Mouse (Mus musculus) layer of hippocampus, postnatal 10 days (tissue): ENCODE results near the gene Vps36. TPM values are rescaled to one million over a fixed set of nuclear protein-coding genes. Genes with fewer than 3 reads are reported as not detected.

ENCODE experiments used
- DNase-seq, 2 experiments: peaks; one replicate each; pipeline ENCODE4 v3.0.0; 2021; ENCODE audit warnings: low spot score in 2 of 2
- total RNA-seq, 2 experiments: library from RNA; stranded (reverse); gene quantifications; 2 replicates each; pipeline ENCODE4 v1.2.3; 2021

The Vps36 gene
- total RNA-seq, 2 experiments from 2014 or later: 36.1 to 36.8 TPM

- DNase-seq: no peak
These were observed 14.9 kb downstream of the Vps36 start for GRCm38 (mm10) chr8:22207535-22207934.

GRCm38 (mm10) chr8:22209012-22209411 lies 16.4 kb downstream of the Vps36 start:
- DNase-seq: no peak

- DNase-seq: no peak
These were observed 22.2 kb downstream of the Vps36 start for GRCm38 (mm10) chr8:22214826-22215225.

- no peak for DNase-seq
These were observed 33.8 kb downstream of the Vps36 start for GRCm38 (mm10) chr8:22226361-22226760.

GRCm38 (mm10) chr8:22227061-22227877 lies 34.7 kb downstream of the Vps36 start, which contains the start of gene Thsd1:
Gene Thsd1, plus strand, starts transcription at chr8:22227313.
- DNase-seq: peak in 1 of 2 experiments; percentile 27

GRCm38 (mm10) chr8:22228621-22229020 lies 36.0 kb downstream of the Vps36 start:
- no peak for DNase-seq

GRCm38 (mm10) chr8:22242986-22243385 lies 50.4 kb downstream of the Vps36 start:
- DNase-seq: no peak

- no peak for DNase-seq
These were observed 53.1 kb downstream of the Vps36 start for GRCm38 (mm10) chr8:22245663-22246062.

- no peak for DNase-seq
These were observed 55.3 kb downstream of the Vps36 start for GRCm38 (mm10) chr8:22247956-22248355.

GRCm38 (mm10) chr8:22249080-22249479 lies 56.5 kb downstream of the Vps36 start:
- DNase-seq: no peak

- no peak for DNase-seq
These were observed 66.4 kb downstream of the Vps36 start for GRCm38 (mm10) chr8:22258946-22259450.

- no peak for DNase-seq
These were observed 66.9 kb downstream of the Vps36 start for GRCm38 (mm10) chr8:22259531-22259930.

- no peak for DNase-seq
These were observed 67.6 kb downstream of the Vps36 start for GRCm38 (mm10) chr8:22260091-22260722.

GRCm38 (mm10) chr8:22262267-22262666 lies 69.7 kb downstream of the Vps36 start:
- DNase-seq: no peak

- DNase-seq: no peak
These were observed 71.7 kb downstream of the Vps36 start for GRCm38 (mm10) chr8:22264292-22264691.

GRCm38 (mm10) chr8:22264787-22265186 lies 72.2 kb downstream of the Vps36 start:
- no peak for DNase-seq

- no peak for DNase-seq
These were observed 72.6 kb downstream of the Vps36 start for GRCm38 (mm10) chr8:22265194-22265593.

GRCm38 (mm10) chr8:22266809-22267208 lies 74.2 kb downstream of the Vps36 start:
- no peak for DNase-seq
